Mouse (Mus musculus) hindbrain, embryonic 14.5 days (tissue): ENCODE measurements around the gene Tmem28. TPM values are rescaled to one million over a fixed set of nuclear protein-coding genes. Genes with fewer than 3 reads are reported as not detected.
A peak's percentile ranks its signal among the peaks of the same experiment; 100 is the strongest.

Experiments used
- ATAC-seq: fragments of 200-750 bp; cut with Nextera tagmentation; 2 replicates; pipeline ENCODE4 v1.8.0; 2017; ENCODE audit warnings: moderate number of reproducible peaks, mild to moderate bottlenecking, moderate TSS enrichment, moderate library complexity; ENCODE audit not compliant: low FRiP score
- DNase-seq: peaks from one replicate; pipeline ENCODE4 v3.0.0-alpha.2; 2015; ENCODE audit warnings: low spot score
- H3K27ac ChIP-seq: fragments of 300-500 bp; sonication (generic); 2 replicates; pipeline ENCODE4 v1.5.1; 2014; ENCODE audit warnings: mild to moderate bottlenecking, moderate library complexity
- H3K27me3 ChIP-seq: fragments of 300-500 bp; sonication (generic); 2 replicates; pipeline ENCODE4 v1.6.1; 2014; ENCODE audit warnings: mild to moderate bottlenecking, low read length, mixed read lengths; ENCODE audit not compliant: control insufficient read depth, insufficient read depth
- H3K36me3 ChIP-seq: fragments of 300-500 bp; sonication (generic); replicated peaks from 2 replicates; pipeline ENCODE4 v1.6.1; 2014; ENCODE audit not compliant: control insufficient read depth, insufficient read depth
- H3K4me1 ChIP-seq: fragments of 300-500 bp; sonication (generic); replicated peaks from 2 replicates; pipeline ENCODE4 v1.6.1; 2014; ENCODE audit warnings: antibody characterized with exemption, low read length, mixed read lengths; ENCODE audit not compliant: control insufficient read depth, insufficient read depth
- H3K4me2 ChIP-seq: fragments of 300-500 bp; sonication (generic); replicated peaks from 2 replicates; pipeline ENCODE4 v1.6.1; 2014; ENCODE audit warnings: mild to moderate bottlenecking, moderate library complexity
- H3K4me3 ChIP-seq: fragments of 300-500 bp; sonication (generic); replicated peaks from 2 replicates; pipeline ENCODE4 v1.5.1; 2014; ENCODE audit warnings: mild to moderate bottlenecking, low read length
- H3K9ac ChIP-seq: fragments of 300-500 bp; sonication (generic); 2 replicates; pipeline ENCODE4 v1.6.1; 2014
- H3K9me3 ChIP-seq: fragments of 300-500 bp; sonication (generic); 2 replicates; pipeline ENCODE4 v1.6.1; 2016; ENCODE audit warnings: low read length; ENCODE audit not compliant: control insufficient read depth
- WGBS: fragments of 180-500 bp; shearing (Covaris S2); extraction: QIAGEN DNeasy Blood & Tissue Kit; methylation state at CpG from one replicate; pipeline ENCODE4 v1.1.7; 2014; 5-methylcytosine and 5-hydroxymethylcytosine counted together
- polyA plus RNA-seq: library from polyadenylated mRNA; unstranded; fragments of >200 nt; fragmentation: Nextera tagmentation; extraction: Ambion mirVana; gene quantifications from 2 replicates; pipeline ENCODE4 v1.2.1, GENCODE M21; 2014

Tmem28 gene
- polyA plus RNA-seq, 1 experiment from 2014 or later, result 2.1 TPM

GRCm38 (mm10) chrX:99872632-99873201, 51.9 kb downstream of the Tmem28 start:
- no peaks in the 10 kb centered on the region for H3K36me3 ChIP-seq
- no peak overlapping the region for H3K9ac ChIP-seq
- H3K4me1 ChIP-seq, result no peaks in the 10 kb centered on the region
- peaks cover 20% of the 10 kb centered on the region; the same call in 1 of the 2 replicates for H3K27me3 ChIP-seq
- DNase-seq, result no peak
- WGBS, result 84% methylated on average over 3 of the region's 3 CpGs
- H3K4me2 ChIP-seq, result no peak overlapping the region
- no peak overlapping the region for H3K4me3 ChIP-seq
- no peak for ATAC-seq
- H3K27ac ChIP-seq, result no peak overlapping the region
- H3K9me3 ChIP-seq, result no peaks in the 10 kb centered on the region

DNA sequence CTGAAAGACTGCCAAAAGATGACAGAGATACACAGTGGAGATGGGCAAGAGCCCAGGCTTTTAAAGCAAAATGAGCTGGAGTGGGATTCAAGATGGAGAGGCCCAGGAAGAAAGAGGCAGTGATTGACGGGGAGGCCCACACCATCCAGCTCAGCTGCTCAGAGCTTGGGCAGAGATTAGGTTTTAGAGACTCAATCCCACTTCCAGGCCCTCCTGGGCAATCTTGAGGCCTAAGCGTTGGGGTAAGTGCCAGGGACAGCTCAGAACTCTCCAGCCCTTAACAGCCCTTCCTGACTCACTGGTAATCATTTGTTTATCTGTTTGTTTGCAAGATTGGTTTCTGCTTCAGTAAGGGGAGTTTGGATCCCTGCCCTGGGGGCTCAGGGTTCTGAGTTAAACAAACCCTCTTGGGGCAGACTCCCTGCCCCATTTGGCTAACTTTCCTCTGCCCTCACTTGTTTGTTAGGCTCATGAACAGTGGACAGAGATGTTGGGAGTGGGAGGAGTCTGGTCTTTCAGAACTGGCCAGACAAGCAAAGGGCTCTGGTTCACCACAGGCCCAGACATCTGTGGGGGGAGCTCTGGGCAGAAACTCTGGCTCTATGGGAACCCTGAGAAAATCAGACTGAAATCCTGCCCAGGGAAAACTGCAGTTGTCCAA, 52.6 kb downstream of the Tmem28 start:
- DNase-seq, result no peak

DNA sequence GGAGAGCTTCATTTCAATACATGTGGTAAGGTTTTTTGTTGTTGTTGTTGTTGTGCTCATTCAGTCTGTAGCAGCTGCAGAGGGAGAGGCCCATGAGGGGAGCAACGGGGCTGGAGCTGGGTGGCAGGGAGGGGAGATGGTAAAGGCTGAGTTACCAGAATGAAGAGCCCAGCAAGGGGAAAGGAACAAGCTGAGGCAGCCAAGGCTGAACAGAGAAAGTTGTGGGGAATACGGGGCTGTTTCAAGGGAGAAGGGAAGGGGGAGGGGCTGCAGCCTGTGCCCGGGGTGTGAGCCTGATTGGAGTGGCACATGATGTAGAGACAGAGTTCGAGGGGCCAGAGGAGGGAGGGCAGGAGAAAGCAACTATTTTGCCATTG, 53.1 kb downstream of the Tmem28 start:
- no peaks in the 10 kb centered on the region for H3K36me3 ChIP-seq
- no peak overlapping the region for H3K27ac ChIP-seq
- H3K4me2 ChIP-seq, result no peak overlapping the region
- H3K9me3 ChIP-seq, result no peaks in the 10 kb centered on the region
- no peak overlapping the region for H3K9ac ChIP-seq
- peaks cover 11% of the 10 kb centered on the region; the same call in 1 of the 2 replicates for H3K27me3 ChIP-seq
- WGBS, result 38% methylated on average over 4 of the region's 4 CpGs
- H3K4me3 ChIP-seq, result no peak overlapping the region
- no peak for DNase-seq
- ATAC-seq, result no peak; the same call in 1 of the 2 replicates
- H3K4me1 ChIP-seq, result no peaks in the 10 kb centered on the region

More for the DNA sequence above, 52.6 kb downstream of the Tmem28 start:
- ATAC-seq, result peak; percentile 34; the same call in 1 of the 2 replicates
- Histone ChIP-seq H3K4me3 (no peak overlapping the region), H3K4me1 (no peaks in the 10 kb centered on the region), H3K9me3 (no peaks in the 10 kb centered on the region), H3K36me3 (no peaks in the 10 kb centered on the region), H3K9ac (no peak overlapping the region), H3K27me3 (peaks cover 16% of the 10 kb centered on the region; the same call in 1 of the 2 replicates), H3K4me2 (no peak overlapping the region), H3K27ac (no peak overlapping the region)
- 63% methylated on average over 2 of the region's 2 CpGs for WGBS

DNA sequence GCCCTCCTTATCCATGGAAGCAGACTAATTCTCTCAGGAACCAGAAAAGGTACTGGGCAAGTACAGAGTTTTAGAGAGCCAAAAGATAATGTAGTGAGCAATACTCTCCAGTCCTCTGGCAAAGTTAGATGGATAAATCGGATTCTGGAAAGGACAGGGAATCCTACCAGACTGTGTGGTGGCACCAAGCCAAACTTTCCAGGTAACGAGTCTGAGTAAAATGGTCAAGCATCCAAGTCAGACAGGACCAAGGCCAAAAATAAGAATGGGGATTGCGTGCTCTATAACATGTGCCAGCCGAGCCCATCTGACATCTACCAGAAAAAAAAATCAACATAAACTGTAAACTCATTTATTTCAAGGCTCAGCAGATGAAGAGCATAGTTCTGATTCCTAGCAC, 56.0 kb downstream of the Tmem28 start:
- no peak overlapping the region for H3K27ac ChIP-seq
- ATAC-seq (no peak), DNase-seq (no peak)
- no peak overlapping the region for H3K4me2 ChIP-seq
- H3K4me1 ChIP-seq, result no peaks in the 10 kb centered on the region
- H3K27me3 ChIP-seq, result peaks cover 10% of the 10 kb centered on the region; the same call in 1 of the 2 replicates
- H3K9me3 ChIP-seq, result no peaks in the 10 kb centered on the region
- 76% methylated on average over 4 of the region's 4 CpGs for WGBS
- H3K4me3 ChIP-seq, result no peak overlapping the region
- H3K9ac ChIP-seq, result no peak overlapping the region
- no peaks in the 10 kb centered on the region for H3K36me3 ChIP-seq

GRCm38 (mm10) chrX:99883396-99883795, 62.6 kb downstream of the Tmem28 start:
- Histone ChIP-seq H3K27ac (no peak overlapping the region), H3K36me3 (no peaks in the 10 kb centered on the region), H3K4me3 (no peak overlapping the region), H3K4me1 (no peaks in the 10 kb centered on the region), H3K4me2 (no peak overlapping the region), H3K9me3 (no peaks in the 10 kb centered on the region), H3K27me3 (no peaks in the 10 kb centered on the region; the same call in 1 of the 2 replicates), H3K9ac (no peak overlapping the region)
- no peak for ATAC-seq
- no peak for DNase-seq
- 29% methylated on average over 2 of the region's 2 CpGs for whole genome bisulfite sequencing

Other genes starting within 250 kb of the Tmem28 start
- gene Eda, start 154.6 kb downstream of the Tmem28 start, polyA plus RNA-seq, result 2.9 and 3.0 TPM in 2 replicates